In genomic region chr5:104407541-104408231, GRCm38 (mm10) we compare ENCODE assay signal across 10 mouse cellular contexts. TPM values are rescaled to one million over a fixed set of nuclear protein-coding genes. Genes with fewer than 3 reads are reported as not detected.
DNase-seq lines count a peak whose midpoint lies in the region; ATAC-seq and TF ChIP-seq lines count a peak whose summit lies in the region.
"Had no signal": no experiment of that assay in that cellular context is flagged by ENCODE, and none has a peak within 500 bp of the region (broad histone marks: within the 10 kb centered on the region; RNA-seq: fewer than 3 reads in every experiment).

No protein-coding gene starts in this region.

- no peak for TF ChIP-seq POLR2A in heart, adult 2 months (IDR thresholded peaks at IDR 0.05; ENCODE audit: insufficient read depth, low read depth, low read length)

- H3K27ac ChIP-seq in forebrain, embryonic 15.5 days (replicated peaks) = peak overlapping the region; percentile 23; the same call in 1 of the 2 replicates
- H3K27ac ChIP-seq in forebrain, embryonic 13.5 days = no peak overlapping the region
- 0 out of 2 replicates have a peak overlapping the region, but pooled peaks have one; percentile 26 for H3K27ac ChIP-seq in midbrain, postnatal 0 days (ENCODE audit: low read depth, low read length)
- no peak overlapping the region for H3K27ac ChIP-seq in midbrain, embryonic 13.5 days
- no peak overlapping the region for H3K27ac ChIP-seq in heart, adult 2 months

- no peaks in the 10 kb centered on the region for H3K27me3 ChIP-seq in forebrain, embryonic 15.5 days
- no peaks in the 10 kb centered on the region for H3K27me3 ChIP-seq in forebrain, embryonic 13.5 days
- H3K27me3 ChIP-seq in midbrain, postnatal 0 days (ENCODE audit: insufficient read depth, low read length) = no peaks in the 10 kb centered on the region
- no peaks in the 10 kb centered on the region for H3K27me3 ChIP-seq in midbrain, embryonic 13.5 days
- H3K27me3 ChIP-seq in heart, adult 2 months (ENCODE audit: control insufficient read depth, insufficient read depth, low read length) = no peaks in the 10 kb centered on the region
- H3K27me3 ChIP-seq: CH12.LX had no signal

- no peak for TF ChIP-seq EP300 in heart, adult 2 months (IDR thresholded peaks at IDR 0.05; ENCODE audit: insufficient read depth, low read depth, low read length)

- H3K9me3 ChIP-seq in forebrain, embryonic 15.5 days = no peaks in the 10 kb centered on the region
- no peaks in the 10 kb centered on the region for H3K9me3 ChIP-seq in forebrain, embryonic 13.5 days (replicated peaks)
- H3K9me3 ChIP-seq in midbrain, postnatal 0 days (ENCODE audit: low read length) = no peaks in the 10 kb centered on the region
- no peaks in the 10 kb centered on the region for H3K9me3 ChIP-seq in midbrain, embryonic 13.5 days

- no peak for TF ChIP-seq CTCF in midbrain, postnatal 0 days (IDR thresholded peaks at IDR 0.05)
- TF ChIP-seq CTCF in heart, adult 2 months (IDR thresholded peaks at IDR 0.05) = no peak

- H3K36me3 ChIP-seq in forebrain, embryonic 15.5 days = no peaks in the 10 kb centered on the region
- no peaks in the 10 kb centered on the region for H3K36me3 ChIP-seq in forebrain, embryonic 13.5 days (ENCODE audit: poor library complexity, severe bottlenecking)
- no peaks in the 10 kb centered on the region for H3K36me3 ChIP-seq in midbrain, postnatal 0 days (ENCODE audit: insufficient read depth, low read length)
- no peaks in the 10 kb centered on the region for H3K36me3 ChIP-seq in midbrain, embryonic 13.5 days
- H3K36me3 ChIP-seq in heart, adult 2 months (ENCODE audit: control insufficient read depth, insufficient read depth, low read length) = no peaks in the 10 kb centered on the region

- H3K79me2 ChIP-seq in heart, adult 2 months (replicated peaks; ENCODE audit: control insufficient read depth, insufficient read depth, low read length) = no peaks in the 10 kb centered on the region

- H3K4me2 ChIP-seq in forebrain, embryonic 15.5 days (replicated peaks) = no peak overlapping the region
- H3K4me2 ChIP-seq in forebrain, embryonic 13.5 days = no peak overlapping the region
- no peak overlapping the region for H3K4me2 ChIP-seq in midbrain, postnatal 0 days (ENCODE audit: low read depth, low read length, poor library complexity, severe bottlenecking)
- no peak overlapping the region for H3K4me2 ChIP-seq in midbrain, embryonic 13.5 days (replicated peaks)

- DNase-seq in midbrain, postnatal 0 days (ENCODE audit: low spot score) = no peak
- DNase-seq in hindlimb bud, embryonic 11.5 days (ENCODE audit: extremely low spot score, low read depth, low spot score) = peak; percentile 33
- DNase-seq in urinary bladder, adult 2 months (ENCODE audit: low spot score) = no peak
- DNase-seq in heart, postnatal 14 days = no peak
- no peak for DNase-seq in heart, adult 2 months
- DNase-seq: liver, postnatal 0 days had no signal

- peaks cover 12% of the 10 kb centered on the region; the same call in 1 of the 2 replicates for H3K4me1 ChIP-seq in forebrain, embryonic 15.5 days
- H3K4me1 ChIP-seq in forebrain, embryonic 13.5 days = peaks cover 12% of the 10 kb centered on the region; the same call in 1 of the 2 replicates
- peaks cover 8% of the 10 kb centered on the region; the same call in 1 of the 2 replicates for H3K4me1 ChIP-seq in midbrain, postnatal 0 days (ENCODE audit: insufficient read depth, low read length)
- H3K4me1 ChIP-seq in midbrain, embryonic 13.5 days (replicated peaks) = 0 out of 2 replicates have a peak, but pooled peaks cover 5% of the 10 kb centered on the region
- H3K4me1 ChIP-seq in heart, adult 2 months (ENCODE audit: control insufficient read depth, insufficient read depth, low read length) = no peaks in the 10 kb centered on the region

- no peak for ATAC-seq in forebrain, embryonic 15.5 days (replicated peaks)
- no peak for ATAC-seq in forebrain, embryonic 13.5 days
- no peak for ATAC-seq in midbrain, postnatal 0 days (ENCODE audit: low FRiP score)
- ATAC-seq in midbrain, embryonic 13.5 days = no peak
- ATAC-seq: liver, postnatal 0 days had no signal

- no peak overlapping the region for H3K4me3 ChIP-seq in forebrain, embryonic 15.5 days
- no peak overlapping the region for H3K4me3 ChIP-seq in forebrain, embryonic 13.5 days
- no peak overlapping the region for H3K4me3 ChIP-seq in midbrain, postnatal 0 days (ENCODE audit: low read depth, low read length)
- no peak overlapping the region for H3K4me3 ChIP-seq in midbrain, embryonic 13.5 days (replicated peaks)
- H3K4me3 ChIP-seq in heart, adult 2 months = no peak overlapping the region

- intact Hi-C loops in heart, postnatal 14 days (cut with DNase I) = no loop called here
- intact Hi-C loops in heart, adult 2 months (cut with DNase I) = no loop called here

- H3K9ac ChIP-seq in forebrain, embryonic 15.5 days (replicated peaks) = no peak overlapping the region
- H3K9ac ChIP-seq in forebrain, embryonic 13.5 days = no peak overlapping the region
- H3K9ac ChIP-seq in midbrain, postnatal 0 days (replicated peaks; ENCODE audit: low read length, poor library complexity, severe bottlenecking) = no peak overlapping the region
- H3K9ac ChIP-seq in midbrain, embryonic 13.5 days (replicated peaks) = no peak overlapping the region
- H3K9ac ChIP-seq in heart, adult 2 months (ENCODE audit: low read depth, low read length) = no peak overlapping the region
- H3K9ac ChIP-seq: liver, postnatal 0 days had no signal

- 56% methylated on average over 2 of the region's 2 CpGs for WGBS in forebrain, embryonic 15.5 days
- WGBS in forebrain, embryonic 13.5 days = 65% methylated on average over 2 of the region's 2 CpGs
- 74% methylated on average over 2 of the region's 2 CpGs for WGBS in midbrain, postnatal 0 days
- WGBS in midbrain, embryonic 13.5 days = 71% methylated on average over 2 of the region's 2 CpGs
- 60% methylated on average over 2 of the region's 2 CpGs for WGBS in heart, adult 2 months

RNA-seq across cellular contexts. Expression of gene Spp1, which starts 27.2 kb away (rescaled TPM):
- 6.7 and 8.9 TPM in 2 replicates for polyA plus RNA-seq in forebrain, embryonic 15.5 days (2015; fragmentation: Nextera tagmentation; extraction: Ambion mirVana)
- polyA plus RNA-seq in forebrain, embryonic 13.5 days (2015; fragmentation: Nextera tagmentation; extraction: Ambion mirVana) = 5.8 and 7.7 TPM in 2 replicates
- total RNA-seq in midbrain, postnatal 0 days (2014; rRNA removed) = 14.3 and 18.4 TPM in 2 replicates
- 25.9 and 31.2 TPM in 2 replicates for polyA plus RNA-seq in midbrain, postnatal 0 days (2015; fragmentation: Nextera tagmentation; extraction: Ambion mirVana)
- polyA plus RNA-seq in midbrain, embryonic 13.5 days (2015; fragmentation: Nextera tagmentation; extraction: Ambion mirVana) = 6.1 and 6.4 TPM in 2 replicates
- polyA plus RNA-seq in urinary bladder, adult 2 months (2012; rRNA removed) = 0.99 and 1.6 TPM in 2 replicates
- total RNA-seq in heart, postnatal 14 days (2021) = under 1 TPM; 0.19 to 0.41 TPM
- total RNA-seq in heart, adult 2 months (2021) = under 1 TPM; 0.36 to 0.39 TPM
- 1.7 and 2.1 TPM in 2 replicates for polyA plus RNA-seq in heart, adult 2 months (2012; rRNA removed)

RNA-seq across cellular contexts. Expression of gene Pkd2, which starts 51.6 kb away (rescaled TPM):
- polyA plus RNA-seq in forebrain, embryonic 15.5 days (2015; fragmentation: Nextera tagmentation; extraction: Ambion mirVana) = 8.2 TPM in 2 replicates
- polyA plus RNA-seq in forebrain, embryonic 13.5 days (2015; fragmentation: Nextera tagmentation; extraction: Ambion mirVana) = 7.0 and 7.1 TPM in 2 replicates
- total RNA-seq in midbrain, postnatal 0 days (2014; rRNA removed) = 25.8 and 29.1 TPM in 2 replicates
- polyA plus RNA-seq in midbrain, postnatal 0 days (2015; fragmentation: Nextera tagmentation; extraction: Ambion mirVana) = 4.8 and 5.2 TPM in 2 replicates
- polyA plus RNA-seq in midbrain, embryonic 13.5 days (2015; fragmentation: Nextera tagmentation; extraction: Ambion mirVana) = 7.5 and 8.4 TPM in 2 replicates
- 62.5 and 67.7 TPM in 2 replicates for polyA plus RNA-seq in urinary bladder, adult 2 months (2012; rRNA removed)
- 10 to 100 TPM; 27.9 to 30.2 TPM for total RNA-seq in heart, postnatal 14 days (2021)
- 10 to 100 TPM; 21.0 to 21.1 TPM for total RNA-seq in heart, adult 2 months (2021)
- polyA plus RNA-seq in heart, adult 2 months (2012; rRNA removed) = 12.0 and 21.8 TPM in 2 replicates
- total RNA-seq: CH12.LX had no signal

Comparison
In these comparisons a context has a peak if more than half of its experiments do, and no peak if none do; other contexts are left out.
1. H3K27ac ChIP-seq: peak in forebrain, embryonic 15.5 days (single experiment) and midbrain, postnatal 0 days (single experiment); none in forebrain, embryonic 13.5 days (single experiment), midbrain, embryonic 13.5 days (single experiment) and heart, adult 2 months (single experiment).